Mouse (Mus musculus) lung, adult 2 months (tissue): ENCODE measurements around the gene Qser1. TPM values are rescaled to one million over a fixed set of nuclear protein-coding genes. Genes with fewer than 3 reads are reported as not detected.

Experiments used
- DNase-seq: peaks from one replicate; pipeline ENCODE4 v3.0.0; 2022
- H3K4me1 ChIP-seq: fragments of 200-500 bp; 2 replicates; pipeline ENCODE4 v1.6.1; 2011; ENCODE audit warnings: low read length; ENCODE audit not compliant: control insufficient read depth, insufficient read depth
- H3K4me3 ChIP-seq: fragments of 200-500 bp; replicated peaks from 2 replicates; pipeline ENCODE3; 2011; ENCODE audit warnings: low read depth, mild to moderate bottlenecking, control low read depth, low read length; ENCODE audit errors: extremely low read depth
- CTCF ChIP-seq: fragments of 200-500 bp; IDR thresholded peaks from 2 replicates; pipeline ENCODE4 v1.5.1; 2011; ENCODE audit warnings: mild to moderate bottlenecking, low read length, control low read depth; ENCODE audit not compliant: insufficient read depth
- POLR2A ChIP-seq: fragments of 200-500 bp; IDR thresholded peaks from 2 replicates; pipeline ENCODE4 v1.6.1; 2011; ENCODE audit warnings: low read depth, mild to moderate bottlenecking, control low read depth, low read length, borderline replicate concordance; ENCODE audit errors: extremely low read depth
- WGBS: fragments of 180-500 bp; shearing (Covaris S2); methylation state at CpG from one replicate; pipeline ENCODE4 v1.1.7; 2018; 5-methylcytosine and 5-hydroxymethylcytosine counted together
- polyA plus RNA-seq: library from polyadenylated mRNA; depleted of rRNA; stranded (reverse); fragments of >200 nt; gene quantifications from 2 replicates; pipeline ENCODE4 v1.2.3, GENCODE M21; 2012

Qser1 gene
- polyA plus RNA-seq, 1 experiment: 5.9 TPM

DNA sequence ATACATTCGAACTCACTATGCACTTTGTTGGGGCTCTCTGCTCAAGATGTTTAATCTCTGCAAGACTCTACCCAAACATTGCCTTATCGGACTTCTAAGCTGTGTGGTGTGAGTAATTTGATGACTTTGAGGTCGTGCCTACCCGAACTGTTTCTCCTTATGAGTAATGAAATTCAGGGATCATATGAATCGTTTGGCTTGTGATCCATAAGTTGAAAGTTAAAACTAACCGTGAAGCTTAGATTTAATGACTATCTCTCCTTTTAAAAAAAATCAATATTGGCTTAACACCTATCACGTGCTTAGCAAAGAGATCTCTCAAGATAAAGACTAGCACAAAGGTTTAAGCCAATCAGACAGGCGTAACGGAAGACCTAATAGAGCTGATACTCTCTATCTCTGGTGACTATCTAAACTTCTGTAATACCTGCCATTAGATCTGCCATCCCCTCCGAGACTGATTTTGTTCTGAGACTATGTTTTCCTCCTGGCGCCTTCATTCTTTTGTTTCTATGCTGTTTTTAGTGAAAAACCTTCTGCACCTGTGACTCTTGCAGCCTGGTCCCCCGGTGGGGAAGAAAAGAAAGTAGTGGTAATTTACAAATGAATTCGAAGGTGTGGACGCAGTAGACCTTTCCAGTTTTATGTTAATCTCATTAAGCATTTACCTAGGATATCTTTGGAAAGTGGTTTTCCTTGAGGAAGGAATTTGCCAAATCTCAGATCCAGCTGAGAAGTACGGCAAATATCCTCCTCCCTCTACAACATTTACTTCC, 1.2 kb upstream of the Qser1 start:
- TF ChIP-seq POLR2A (no peak), CTCF (no peak)
- H3K4me3 ChIP-seq: peak overlapping the region; percentile 60
- DNase-seq: no peak
- WGBS: 2% methylated on average over 15 of the region's 15 CpGs
- peaks cover 2% of the 10 kb centered on the region; the same call in 1 of the 2 replicates for H3K4me1 ChIP-seq

- peak; percentile 42; the same call in 1 of the 2 replicates for TF ChIP-seq CTCF
- peak; percentile 47; the same call in 1 of the 2 replicates for TF ChIP-seq POLR2A
- H3K4me1 ChIP-seq: peaks cover 2% of the 10 kb centered on the region; the same call in 1 of the 2 replicates
- H3K4me3 ChIP-seq: peak overlapping the region; percentile 60
- under 1% methylated on average over 44 of the region's 51 CpGs for WGBS
- DNase-seq: peak; percentile 84
Measured at GRCm38 (mm10) chr2:104816866-104817439, 393 bp upstream of the Qser1 start.

- no peak for TF ChIP-seq CTCF
- TF ChIP-seq POLR2A: no peak
- Histone ChIP-seq H3K4me3 (peak overlapping the region; percentile 75), H3K4me1 (peaks cover 2% of the 10 kb centered on the region; the same call in 1 of the 2 replicates)
- peak; percentile 47 for DNase-seq
- under 1% methylated on average over 32 of the region's 33 CpGs for WGBS
Measured at GRCm38 (mm10) chr2:104815561-104816370, 794 bp downstream of the Qser1 start.

GRCm38 (mm10) chr2:104814181-104814951, 2.2 kb downstream of the Qser1 start:
- peaks cover 2% of the 10 kb centered on the region; the same call in 1 of the 2 replicates for H3K4me1 ChIP-seq
- no peak for TF ChIP-seq CTCF
- no peak for TF ChIP-seq POLR2A
- WGBS: 44% methylated on average over 5 of the region's 5 CpGs
- no peak for DNase-seq
- no peak overlapping the region for H3K4me3 ChIP-seq

GRCm38 (mm10) chr2:104805435-104805834, 11.1 kb downstream of the Qser1 start:
- TF ChIP-seq POLR2A (no peak), CTCF (no peak)
- Histone ChIP-seq H3K4me3 (no peak overlapping the region), H3K4me1 (no peaks in the 10 kb centered on the region)
- no peak for DNase-seq
- 46% methylated on average over 1 of the region's 1 CpGs for WGBS

DNA sequence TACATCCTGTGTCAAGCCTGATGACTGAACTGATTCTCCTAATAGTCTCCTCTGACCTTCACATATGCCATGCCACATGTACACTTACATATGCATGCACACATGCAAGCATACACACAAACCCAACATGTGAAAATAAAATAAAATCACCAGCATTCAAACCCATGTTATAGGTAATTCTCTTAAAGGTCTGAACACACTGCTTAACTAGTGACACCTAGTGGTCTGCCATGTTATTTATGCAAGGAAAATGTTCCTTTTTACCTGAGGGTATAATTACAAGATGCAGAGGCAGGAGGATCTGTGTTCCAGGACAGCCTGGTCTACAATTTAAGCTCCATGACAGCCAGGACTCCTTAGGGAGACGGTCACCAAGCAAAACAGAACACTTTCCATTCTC, 41.8 kb downstream of the Qser1 start:
- Histone ChIP-seq H3K4me1 (no peaks in the 10 kb centered on the region), H3K4me3 (no peak overlapping the region)
- TF ChIP-seq POLR2A: no peak
- no peak for TF ChIP-seq CTCF
- 77% methylated on average over 1 of the region's 1 CpGs for WGBS
- DNase-seq: no peak

DNA sequence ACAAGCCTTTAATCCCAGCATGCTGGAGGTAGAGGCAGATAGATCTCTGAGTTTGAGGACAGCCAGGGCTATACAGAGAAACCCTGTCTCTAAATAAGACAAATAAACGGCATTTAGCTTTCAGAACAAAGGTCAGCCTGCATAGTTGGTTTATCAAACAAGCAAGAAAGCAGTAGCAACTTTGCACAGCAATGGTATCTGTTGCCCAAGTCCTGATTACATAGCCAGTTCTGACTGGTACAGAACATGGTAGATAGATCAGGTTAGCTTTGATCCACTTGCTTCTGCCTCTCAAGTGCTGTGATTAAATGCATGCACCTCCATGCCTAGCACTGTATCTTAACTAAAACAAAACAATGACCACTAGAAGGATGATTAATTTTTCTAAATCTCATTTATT, 47.9 kb downstream of the Qser1 start:
- TF ChIP-seq POLR2A (no peak), CTCF (no peak)
- no peaks in the 10 kb centered on the region for H3K4me1 ChIP-seq
- WGBS: 88% methylated on average over 1 of the region's 1 CpGs

DNA sequence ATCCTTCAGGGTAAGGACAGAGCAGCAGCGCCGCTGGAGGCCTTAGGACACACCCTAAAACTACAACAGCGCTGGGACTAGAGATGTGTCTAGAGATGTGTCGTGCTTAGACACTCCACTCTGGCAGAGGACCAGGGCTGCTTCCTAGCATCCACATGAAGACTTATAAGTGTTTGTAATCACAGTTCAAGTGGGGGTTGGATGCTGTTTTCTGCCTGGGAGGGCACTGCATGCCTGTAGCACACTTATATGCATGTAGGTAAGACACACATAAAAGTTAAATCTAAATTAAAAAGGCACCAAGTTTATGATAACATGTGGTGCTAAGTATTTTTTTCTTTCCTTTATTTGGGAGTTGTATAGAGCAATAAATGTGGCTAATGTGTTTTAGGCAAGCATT, 52.5 kb downstream of the Qser1 start:
- H3K4me1 ChIP-seq: no peaks in the 10 kb centered on the region
- TF ChIP-seq POLR2A (no peak), CTCF (no peak)
- 85% methylated on average over 4 of the region's 4 CpGs for WGBS
- no peak for DNase-seq
- H3K4me3 ChIP-seq: no peak overlapping the region

More for the DNA sequence above, 47.9 kb downstream of the Qser1 start:
- DNase-seq: no peak
- H3K4me3 ChIP-seq: no peak overlapping the region
